Mouse (Mus musculus) C2C12 (cell line): ENCODE measurements around the gene Vmn1r35. TPM values are rescaled to one million over a fixed set of nuclear protein-coding genes. Genes with fewer than 3 reads are reported as not detected.
"Not testable (repeated sequence)": the region's sequence is repeated elsewhere in the genome, so short reads cannot be mapped to it uniquely, and the experiment has no call there.

Experiments
- H3K27me3 ChIP-seq: one replicate; pipeline ENCODE4 v1.6.1; 2011; ENCODE audit not compliant: control insufficient read depth, insufficient read depth, insufficient read length
- H3K36me3 ChIP-seq: one replicate; pipeline ENCODE4 v1.6.1; 2011; ENCODE audit not compliant: control insufficient read depth, insufficient read depth
- H3K4me3 ChIP-seq: one replicate; pipeline ENCODE4 v1.5.1; 2011; ENCODE audit warnings: mild to moderate bottlenecking, control low read depth; ENCODE audit not compliant: poor library complexity, insufficient read depth, severe bottlenecking
- H3K79me2 ChIP-seq: one replicate; pipeline ENCODE4 v1.6.1; 2011; ENCODE audit not compliant: control insufficient read depth, insufficient read depth
- H3K79me3 ChIP-seq: one replicate; pipeline ENCODE4 v1.6.1; 2011; ENCODE audit warnings: low read depth, control low read depth
- H3ac ChIP-seq: one replicate; pipeline ENCODE3; 2011; ENCODE audit warnings: low read depth; ENCODE audit not compliant: control insufficient read depth, insufficient read length
- CEBPB ChIP-seq: IDR thresholded peaks from one replicate; pipeline ENCODE4 v1.6.1; 2011; ENCODE audit warnings: low read depth, mild to moderate bottlenecking, control low read depth, moderate library complexity
- CTCF ChIP-seq: IDR thresholded peaks from one replicate; pipeline ENCODE4 v1.5.1; 2011; ENCODE audit not compliant: control insufficient read depth, insufficient read depth, insufficient read length
- FOSL1 ChIP-seq: IDR thresholded peaks from one replicate; pipeline ENCODE4 v1.8.0; 2011; ENCODE audit warnings: mild to moderate bottlenecking, low read length; ENCODE audit not compliant: poor library complexity, insufficient read depth, severe bottlenecking
- MAX ChIP-seq: IDR thresholded peaks from one replicate; pipeline ENCODE4 v1.6.1; 2011; ENCODE audit warnings: mild to moderate bottlenecking, control low read depth
- MYOD1 ChIP-seq: IDR thresholded peaks from one replicate; pipeline ENCODE4 v1.6.1; 2011; ENCODE audit warnings: low read depth; ENCODE audit not compliant: control insufficient read depth, insufficient read length
- MYOG ChIP-seq: IDR thresholded peaks from one replicate; pipeline ENCODE4 v1.6.1; 2011; ENCODE audit not compliant: control insufficient read depth, insufficient read length; ENCODE audit errors: extremely low read depth
- USF1 ChIP-seq: IDR thresholded peaks from one replicate; pipeline ENCODE4 v1.6.1; 2011; ENCODE audit warnings: low read depth, mild to moderate bottlenecking, control low read depth, moderate library complexity
- long read RNA-seq, 2 experiments: library from polyadenylated mRNA; unstranded; transcript quantifications; one replicate each; pipeline ENCODE4 v2.0.0; 2019 to 2020
- polyA plus RNA-seq: library from polyadenylated mRNA; unstranded; fragments of >200 nt; fragmentation: generic; extraction: Trizol; gene quantifications from one replicate; pipeline ENCODE4 v1.2.1, GENCODE M21; 2012; ENCODE audit warnings: missing spikeins

Vmn1r35 gene
- polyA plus RNA-seq = not detected
- long read RNA-seq, experiment 1 = 0 reads
- long read RNA-seq, experiment 2 = 0 reads

DNA sequence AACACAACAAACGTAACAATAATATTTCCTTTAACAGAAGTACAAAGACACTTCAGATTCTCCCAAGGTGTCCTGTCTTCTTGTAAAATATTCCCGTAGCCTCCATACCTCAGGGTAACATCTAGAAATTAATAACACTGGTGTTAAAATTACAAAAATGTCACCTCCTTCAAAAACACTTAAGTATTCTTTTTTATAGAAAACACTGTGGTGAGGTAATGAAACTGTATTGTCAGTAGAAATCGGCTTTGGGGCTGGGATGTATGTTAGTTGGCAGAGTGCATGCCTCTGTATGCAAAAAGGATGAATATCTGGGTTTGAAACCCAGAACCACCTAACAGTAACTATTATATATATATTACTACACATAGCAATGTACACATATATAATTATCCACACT lies at the start of gene Vmn1r35:
TSS of gene Vmn1r35 (minus strand) at position 101 of the 400 bp plus-strand sequence.
- Histone ChIP-seq H3K79me2 (no peaks in the 10 kb centered on the region), H3K36me3 (no peaks in the 10 kb centered on the region), H3K79me3 (no peaks in the 10 kb centered on the region), H3ac (no peak within 1 kb of the TSS), H3K4me3 (no peak within 1 kb of the TSS), H3K27me3 (no peaks in the 10 kb centered on the region)
- TF ChIP-seq CTCF (no peak), MYOD1 (no peak), FOSL1 (no peak), USF1 (no peak), CEBPB (no peak), MAX (no peak)

DNA sequence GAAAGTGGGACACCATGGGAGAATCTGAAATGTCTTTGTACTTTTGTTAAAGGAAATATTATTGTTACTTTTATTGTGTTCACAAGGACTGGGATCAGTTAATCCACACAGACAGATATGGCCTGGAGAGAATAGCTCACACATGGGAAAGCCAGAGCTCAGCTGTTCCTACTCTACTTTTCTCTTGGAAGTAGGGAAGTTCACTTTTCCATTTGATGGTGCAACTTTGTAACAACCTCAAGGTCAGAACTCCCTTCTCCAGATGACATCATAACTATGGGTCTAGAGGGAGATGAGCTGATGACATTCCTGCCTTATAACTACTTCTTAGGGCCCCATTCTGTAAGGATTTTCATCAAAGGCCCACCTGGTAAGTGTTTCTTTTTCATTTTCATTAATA lies 43.4 kb upstream of the Vmn1r35 start, which contains the start of gene Vmn1r37:
TSS of gene Vmn1r37 (plus strand) at position 301 of the 400 bp plus-strand sequence.
- H3K79me2 ChIP-seq, H3K27me3 ChIP-seq, H3ac ChIP-seq, H3K4me3 ChIP-seq, H3K79me3 ChIP-seq, H3K36me3 ChIP-seq: not testable (repeated sequence)

DNA sequence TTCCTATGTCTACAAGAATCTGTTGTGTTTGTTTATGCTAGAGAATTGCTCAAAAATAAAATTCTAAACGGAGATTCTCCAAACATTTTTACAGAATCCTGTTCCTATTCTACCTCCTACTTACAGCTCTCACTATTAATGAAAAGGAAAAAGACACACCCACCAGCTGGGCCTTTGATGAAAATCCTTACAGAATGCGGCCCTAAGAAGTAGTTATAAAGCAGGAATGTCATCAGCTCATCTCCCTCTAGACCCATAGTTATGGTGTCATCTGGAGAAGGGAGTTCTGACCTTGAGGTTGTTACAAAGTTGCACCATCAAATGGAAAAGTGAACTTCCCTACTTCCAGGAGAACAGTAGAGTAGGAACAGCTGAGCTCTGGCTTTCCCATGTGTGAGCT lies 33.4 kb upstream of the Vmn1r35 start, which contains the start of gene Vmn1r36:
TSS of gene Vmn1r36 (minus strand) at position 101 of the 400 bp plus-strand sequence.
- not testable (repeated sequence) for H3K79me2 ChIP-seq, H3K27me3 ChIP-seq, H3K79me3 ChIP-seq, H3ac ChIP-seq, H3K36me3 ChIP-seq, H3K4me3 ChIP-seq

DNA sequence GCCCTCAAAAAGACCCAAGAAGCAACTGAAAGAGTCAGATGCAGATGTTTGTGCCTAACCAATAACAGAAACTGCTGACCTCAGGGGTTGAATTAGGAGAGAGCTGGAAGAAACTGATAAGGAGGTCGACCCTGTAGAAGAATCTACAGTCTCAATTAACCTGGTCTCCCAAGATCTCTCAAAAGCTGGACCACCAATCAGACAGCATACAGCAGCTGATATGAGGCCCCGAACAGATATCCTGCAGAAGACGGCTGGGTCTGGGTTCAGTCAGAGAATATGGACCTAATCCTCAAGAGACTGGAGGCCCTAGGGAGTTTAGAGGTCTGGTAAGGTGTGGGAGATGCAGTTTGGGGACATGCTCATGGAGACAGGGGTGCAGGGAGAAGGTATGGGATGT lies 28.1 kb upstream of the Vmn1r35 start:
- no peaks in the 10 kb centered on the region for H3K79me3 ChIP-seq

DNA sequence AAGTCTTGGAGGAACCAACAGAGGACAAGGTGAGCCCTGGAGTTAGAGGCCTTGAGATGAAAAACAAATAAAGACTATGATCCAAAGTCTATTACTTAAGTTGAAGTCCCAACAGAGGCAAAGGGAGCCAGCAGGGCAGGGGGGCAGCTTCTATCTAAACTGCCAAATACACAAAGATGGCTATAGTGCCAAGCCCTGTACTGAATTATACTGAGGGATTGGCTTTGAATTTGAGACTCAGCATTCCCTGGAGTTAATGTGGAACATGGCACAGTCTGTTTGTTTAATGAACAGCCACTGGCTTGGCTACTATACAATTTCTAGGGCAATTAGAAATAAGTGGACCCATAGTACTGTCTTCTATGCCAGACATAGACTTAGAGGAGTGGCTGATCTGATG lies 23.2 kb upstream of the Vmn1r35 start:
- Histone ChIP-seq H3K79me3 (no peaks in the 10 kb centered on the region), H3K36me3 (no peaks in the 10 kb centered on the region), H3K27me3 (no peaks in the 10 kb centered on the region), H3K79me2 (no peaks in the 10 kb centered on the region), H3K4me3 (no peak overlapping the region), H3ac (no peak overlapping the region)
- TF ChIP-seq FOSL1 = no peak
- no peak for TF ChIP-seq USF1
- no peak for TF ChIP-seq CTCF
- TF ChIP-seq MYOG = no peak
- TF ChIP-seq CEBPB = no peak
- no peak for TF ChIP-seq MYOD1
- TF ChIP-seq MAX = no peak

More for the DNA sequence above, 28.1 kb upstream of the Vmn1r35 start:
- H3K4me3 ChIP-seq = no peak overlapping the region
- H3K27me3 ChIP-seq = no peaks in the 10 kb centered on the region
- H3K79me2 ChIP-seq = no peaks in the 10 kb centered on the region
- no peak overlapping the region for H3ac ChIP-seq
- no peaks in the 10 kb centered on the region for H3K36me3 ChIP-seq
- no peak for TF ChIP-seq CTCF
- TF ChIP-seq MYOG = no peak
- no peak for TF ChIP-seq MYOD1
- TF ChIP-seq USF1 = no peak
- no peak for TF ChIP-seq CEBPB
- no peak for TF ChIP-seq MAX
- no peak for TF ChIP-seq FOSL1

DNA sequence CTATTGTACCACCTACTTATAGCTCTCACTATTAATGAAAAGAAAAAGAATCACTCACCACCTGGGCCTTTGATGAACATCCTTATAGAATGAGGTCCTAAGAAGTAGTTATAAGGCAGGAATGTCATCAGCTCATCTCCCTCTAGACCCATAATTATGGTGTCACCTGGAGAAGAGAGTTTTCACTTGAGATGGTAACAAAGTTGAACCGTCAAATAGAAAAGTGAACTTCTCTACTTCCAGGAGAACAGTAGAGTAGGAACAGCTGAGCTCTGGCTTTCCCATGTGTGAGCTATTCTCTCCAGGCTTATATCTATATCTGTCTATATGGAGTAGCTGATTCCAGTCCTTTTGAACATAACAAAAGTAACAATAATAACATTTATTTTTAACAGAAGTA lies 41.9 kb downstream of the Vmn1r35 start, which contains the start of gene Vmn1r34:
TSS of gene Vmn1r34 (minus strand) at position 101 of the 400 bp plus-strand sequence.
- H3K36me3 ChIP-seq = no peaks in the 10 kb centered on the region
- TF ChIP-seq MYOG = no peak
- TF ChIP-seq MYOD1 = no peak
- TF ChIP-seq FOSL1 = no peak
- no peak for TF ChIP-seq CTCF
- TF ChIP-seq USF1 = no peak
- TF ChIP-seq CEBPB = no peak
- TF ChIP-seq MAX = no peak

More for the DNA sequence above, 41.9 kb downstream of the Vmn1r35 start, which contains the start of gene Vmn1r34:
- no peaks in the 10 kb centered on the region for H3K27me3 ChIP-seq
- H3K79me2 ChIP-seq = no peaks in the 10 kb centered on the region
- H3K4me3 ChIP-seq = no peak within 1 kb of the TSS
- H3ac ChIP-seq = no peak within 1 kb of the TSS
- no peaks in the 10 kb centered on the region for H3K79me3 ChIP-seq

Other genes with a start within 250 kb of the Vmn1r35 start
- gene Mad2l1, start 150.5 kb downstream of the Vmn1r35 start, polyA plus RNA-seq = 49.0 TPM
- 0.01 TPM for gene Vmn1r32, start 125.8 kb downstream of the Vmn1r35 start, polyA plus RNA-seq
- gene Vmn1r33, start 67.6 kb downstream of the Vmn1r35 start, polyA plus RNA-seq = not detected
- not detected for gene Vmn1r34, start 42.0 kb downstream of the Vmn1r35 start, polyA plus RNA-seq
- not detected for gene Vmn1r36, start 33.3 kb upstream of the Vmn1r35 start, polyA plus RNA-seq
- not detected for gene Vmn1r37, start 43.5 kb upstream of the Vmn1r35 start, polyA plus RNA-seq
- not detected for gene Vmn1r38, start 96.7 kb upstream of the Vmn1r35 start, polyA plus RNA-seq
- not detected for gene Vmn1r39, start 124.7 kb upstream of the Vmn1r35 start, polyA plus RNA-seq
- 24.9 TPM for gene Gng12, start 210.5 kb upstream of the Vmn1r35 start, polyA plus RNA-seq